Mouse (Mus musculus): Measurements from ENCODE around the gene Vmn1r189. TPM values are rescaled to one million over a fixed set of nuclear protein-coding genes. Genes with fewer than 3 reads are reported as not detected.
"Not testable (repeated sequence)": the region's sequence is repeated elsewhere in the genome, so short reads cannot be mapped to it uniquely, and the experiment has no call there.

Gene Vmn1r189
- polyA plus RNA-seq (2016; fragmentation: Nextera tagmentation; extraction: Ambion mirVana) = not detected in 2 replicates

- H3K4me2 ChIP-seq (replicated peaks); H3K27ac ChIP-seq; H3K27me3 ChIP-seq; H3K4me3 ChIP-seq; ATAC-seq (ENCODE audit: low FRiP score); H3K9ac ChIP-seq; H3K9me3 ChIP-seq (replicated peaks); H3K36me3 ChIP-seq; H3K4me1 ChIP-seq: not testable (repeated sequence)
- 96% methylated on average over 2 of the region's 2 CpGs for WGBS
Observed at GRCm38 (mm10) chr13:22105724-22106123, at the start of gene Vmn1r189. Vmn1r189 (minus strand) TSS chr13:22105824.

- H3K27ac ChIP-seq; H3K9me3 ChIP-seq (replicated peaks); H3K27me3 ChIP-seq; H3K4me1 ChIP-seq; ATAC-seq (ENCODE audit: low FRiP score); H3K9ac ChIP-seq; H3K4me3 ChIP-seq; H3K4me2 ChIP-seq (replicated peaks); H3K36me3 ChIP-seq: not testable (repeated sequence)
- 81% methylated on average over 5 of the region's 5 CpGs for WGBS
Observed at GRCm38 (mm10) chr13:22136495-22137293, 31.1 kb upstream of the Vmn1r189 start.

GRCm38 (mm10) chr13:22084140-22084539, 21.5 kb downstream of the Vmn1r189 start, which contains the start of gene Vmn1r188:
Vmn1r188 (plus strand) TSS chr13:22084440.
- ATAC-seq (ENCODE audit: low FRiP score); H3K4me2 ChIP-seq (replicated peaks); H3K9me3 ChIP-seq (replicated peaks); H3K36me3 ChIP-seq; H3K4me3 ChIP-seq; H3K4me1 ChIP-seq; H3K9ac ChIP-seq; H3K27ac ChIP-seq; H3K27me3 ChIP-seq: not testable (repeated sequence)
- 100% methylated on average over 1 of the region's 1 CpGs for WGBS

- H3K9ac ChIP-seq = no peak overlapping the region
- H3K27me3 ChIP-seq = no peaks in the 10 kb centered on the region
- 74% methylated on average over 1 of the region's 1 CpGs for WGBS
- H3K36me3 ChIP-seq = no peaks in the 10 kb centered on the region
- no peaks in the 10 kb centered on the region; the same call in 1 of the 2 replicates for H3K9me3 ChIP-seq (replicated peaks)
- no peak overlapping the region for H3K4me3 ChIP-seq
- H3K4me1 ChIP-seq = no peaks in the 10 kb centered on the region
- H3K4me2 ChIP-seq (replicated peaks) = no peak overlapping the region
- no peak for ATAC-seq (ENCODE audit: low FRiP score)
- H3K27ac ChIP-seq = no peak overlapping the region
Observed at GRCm38 (mm10) chr13:22063468-22063867, 42.2 kb downstream of the Vmn1r189 start.

- H3K27ac ChIP-seq = no peak overlapping the region
- 87% methylated on average over 1 of the region's 1 CpGs for WGBS
- no peak for ATAC-seq (ENCODE audit: low FRiP score)
- H3K9me3 ChIP-seq (replicated peaks) = no peaks in the 10 kb centered on the region
- H3K4me3 ChIP-seq = no peak overlapping the region
- no peaks in the 10 kb centered on the region for H3K27me3 ChIP-seq
- no peak overlapping the region for H3K9ac ChIP-seq
- no peaks in the 10 kb centered on the region for H3K36me3 ChIP-seq
- H3K4me1 ChIP-seq = no peaks in the 10 kb centered on the region
- no peak overlapping the region for H3K4me2 ChIP-seq (replicated peaks)
Observed at GRCm38 (mm10) chr13:22061422-22061821, 44.2 kb downstream of the Vmn1r189 start.

- Histone ChIP-seq H3K4me2 (replicated peaks) (no peak overlapping the region), H3K4me3 (no peak overlapping the region), H3K27ac (no peak overlapping the region), H3K27me3 (no peaks in the 10 kb centered on the region), H3K9ac (no peak overlapping the region), H3K4me1 (0 out of 2 replicates have a peak, but pooled peaks cover 3% of the 10 kb centered on the region), H3K36me3 (no peaks in the 10 kb centered on the region), H3K9me3 (replicated peaks) (no peaks in the 10 kb centered on the region)
- 97% methylated on average over 1 of the region's 1 CpGs for WGBS
- no peak for ATAC-seq (ENCODE audit: low FRiP score)
Observed at GRCm38 (mm10) chr13:22053754-22054153, 51.9 kb downstream of the Vmn1r189 start.

- peak overlapping the region; percentile 60 for H3K4me2 ChIP-seq (replicated peaks)
- peak; percentile 51; the same call in 1 of the 2 replicates for ATAC-seq (ENCODE audit: low FRiP score)
- no peaks in the 10 kb centered on the region for H3K36me3 ChIP-seq
- peak overlapping the region; percentile 60 for H3K9ac ChIP-seq
- WGBS = 11% methylated on average over 5 of the region's 5 CpGs
- 0 out of 2 replicates have a peak, but pooled peaks cover 3% of the 10 kb centered on the region for H3K4me1 ChIP-seq
- no peaks in the 10 kb centered on the region for H3K27me3 ChIP-seq
- H3K27ac ChIP-seq = peak overlapping the region; percentile 85; the same call in 1 of the 2 replicates
- H3K9me3 ChIP-seq (replicated peaks) = no peaks in the 10 kb centered on the region
- H3K4me3 ChIP-seq = peak overlapping the region; percentile 50
Observed at GRCm38 (mm10) chr13:22051523-22051859, 54.1 kb downstream of the Vmn1r189 start.

GRCm38 (mm10) chr13:22050591-22051522, 54.8 kb downstream of the Vmn1r189 start:
- Histone ChIP-seq H3K36me3 (no peaks in the 10 kb centered on the region), H3K4me2 (replicated peaks) (peak overlapping the region; percentile 60), H3K4me1 (0 out of 2 replicates have a peak, but pooled peaks cover 3% of the 10 kb centered on the region), H3K9me3 (replicated peaks) (no peaks in the 10 kb centered on the region), H3K27ac (peak overlapping the region; percentile 85), H3K9ac (peak overlapping the region; percentile 60), H3K4me3 (peak overlapping the region; percentile 50), H3K27me3 (no peaks in the 10 kb centered on the region)
- ATAC-seq (ENCODE audit: low FRiP score) = peak; percentile 95
- under 1% methylated on average over 52 of the region's 52 CpGs for WGBS

Small RNA genes within 50 kb of the gene (microRNA-seq; reads per million reads assigned to microRNA genes)
- not detected for gene Gm26300

Other genes starting within 250 kb of the Vmn1r189 start
- gene Zfp184, start 160.7 kb downstream of the Vmn1r189 start, polyA plus RNA-seq (2016; fragmentation: Nextera tagmentation; extraction: Ambion mirVana) = 19.1 and 20.5 TPM in 2 replicates
- 0.14 TPM in 1 of 2 replicates, not detected in the other for gene Pom121l2, start 124.6 kb downstream of the Vmn1r189 start, polyA plus RNA-seq (2016; fragmentation: Nextera tagmentation; extraction: Ambion mirVana)
- 0.23 and 0.48 TPM in 2 replicates for gene Prss16, start 96.1 kb downstream of the Vmn1r189 start, polyA plus RNA-seq (2016; fragmentation: Nextera tagmentation; extraction: Ambion mirVana)
- 17.9 TPM in 1 of 2 replicates, not detected in the other for gene Hist1h2ah, start 70.3 kb downstream of the Vmn1r189 start, polyA plus RNA-seq (2016; fragmentation: Nextera tagmentation; extraction: Ambion mirVana)
- gene Hist1h2bk, start 70.0 kb downstream of the Vmn1r189 start, polyA plus RNA-seq (2016; fragmentation: Nextera tagmentation; extraction: Ambion mirVana) = 5.5 and 9.1 TPM in 2 replicates
- 18.2 and 20.9 TPM in 2 replicates for gene Hist1h4i, start 64.5 kb downstream of the Vmn1r189 start, polyA plus RNA-seq (2016; fragmentation: Nextera tagmentation; extraction: Ambion mirVana)
- 52.7 and 56.3 TPM in 2 replicates for gene Hist1h2ag, start 62.9 kb downstream of the Vmn1r189 start, polyA plus RNA-seq (2016; fragmentation: Nextera tagmentation; extraction: Ambion mirVana)
- gene Hist1h2bj, start 62.6 kb downstream of the Vmn1r189 start, polyA plus RNA-seq (2016; fragmentation: Nextera tagmentation; extraction: Ambion mirVana) = 7.2 and 11.9 TPM in 2 replicates
- gene Vmn1r188, start 21.4 kb downstream of the Vmn1r189 start, polyA plus RNA-seq (2016; fragmentation: Nextera tagmentation; extraction: Ambion mirVana) = not detected in 2 replicates
- not detected in 2 replicates for gene Vmn1r191, start 78.1 kb upstream of the Vmn1r189 start, polyA plus RNA-seq (2016; fragmentation: Nextera tagmentation; extraction: Ambion mirVana)
- gene Vmn1r192, start 85.3 kb upstream of the Vmn1r189 start, polyA plus RNA-seq (2016; fragmentation: Nextera tagmentation; extraction: Ambion mirVana) = not detected in 2 replicates
- not detected in 2 replicates for gene Vmn1r193, start 117.3 kb upstream of the Vmn1r189 start, polyA plus RNA-seq (2016; fragmentation: Nextera tagmentation; extraction: Ambion mirVana)
- not detected in 2 replicates for gene Vmn1r194, start 138.4 kb upstream of the Vmn1r189 start, polyA plus RNA-seq (2016; fragmentation: Nextera tagmentation; extraction: Ambion mirVana)
- not detected in 2 replicates for gene Vmn1r195, start 164.7 kb upstream of the Vmn1r189 start, polyA plus RNA-seq (2016; fragmentation: Nextera tagmentation; extraction: Ambion mirVana)
- not detected in 2 replicates for gene Vmn1r196, start 184.1 kb upstream of the Vmn1r189 start, polyA plus RNA-seq (2016; fragmentation: Nextera tagmentation; extraction: Ambion mirVana)
- not detected in 2 replicates for gene Vmn1r197, start 218.8 kb upstream of the Vmn1r189 start, polyA plus RNA-seq (2016; fragmentation: Nextera tagmentation; extraction: Ambion mirVana)
- not detected in 2 replicates for gene Vmn1r198, start 244.5 kb upstream of the Vmn1r189 start, polyA plus RNA-seq (2016; fragmentation: Nextera tagmentation; extraction: Ambion mirVana)

Data from hindbrain, embryonic 12.5 days (tissue).